Mouse (Mus musculus) G1E (cell line): ENCODE measurements around the gene Nol6. TPM values are rescaled to one million over a fixed set of nuclear protein-coding genes. Genes with fewer than 3 reads are reported as not detected.
A peak's percentile ranks its signal among the peaks of the same experiment; 100 is the strongest.

ENCODE experiments used
- ATAC-seq: 2 replicates; pipeline ENCODE4 v1.8.0; 2016; ENCODE audit warnings: mild to moderate bottlenecking; ENCODE audit not compliant: insufficient number of reproducible peaks, poor library complexity, low FRiP score, severe bottlenecking; ENCODE audit errors: extremely low read depth
- DNase-seq: peaks from one replicate; pipeline ENCODE4 v3.0.0; 2012; ENCODE audit warnings: low spot score
- H3K27me3 ChIP-seq: 2 replicates; pipeline ENCODE4 v1.6.1; 2012; ENCODE audit warnings: mild to moderate bottlenecking, low read length, inconsistent platforms; ENCODE audit not compliant: insufficient read depth
- H3K36me3 ChIP-seq: replicated peaks from 2 replicates; pipeline ENCODE3; 2012; ENCODE audit warnings: mild to moderate bottlenecking, inconsistent platforms
- H3K4me1 ChIP-seq: 2 replicates; pipeline ENCODE4 v1.6.1; 2012; ENCODE audit warnings: low read depth, low read length, inconsistent platforms, mixed read lengths; ENCODE audit not compliant: insufficient read depth
- H3K4me3 ChIP-seq: 2 replicates; pipeline ENCODE4 v1.5.1; 2012; ENCODE audit warnings: low read depth, mild to moderate bottlenecking, inconsistent platforms, low read length, moderate library complexity, mixed read lengths
- H3K9me3 ChIP-seq: replicated peaks from 2 replicates; pipeline ENCODE4 v1.6.1; 2012; ENCODE audit warnings: inconsistent platforms
- CTCF ChIP-seq: IDR thresholded peaks from 2 replicates; pipeline ENCODE4 v1.5.1; 2012; ENCODE audit warnings: low read depth, low read length, inconsistent platforms, mixed read lengths
- GATA1 ChIP-seq: IDR thresholded peaks from 2 replicates; pipeline ENCODE4 v1.6.1; 2012; ENCODE audit warnings: borderline replicate concordance, low read length, inconsistent platforms, mixed read lengths
- GATA2 ChIP-seq: IDR thresholded peaks from 2 replicates; pipeline ENCODE4 v1.6.1; 2012; ENCODE audit warnings: low read depth, low read length, inconsistent platforms, borderline replicate concordance
- POLR2AphosphoS5 ChIP-seq: IDR thresholded peaks from 2 replicates; pipeline ENCODE4 v1.6.1; 2012; ENCODE audit warnings: low read depth, low read length, inconsistent platforms; ENCODE audit not compliant: insufficient replicate concordance
- TAL1 ChIP-seq: conservative IDR thresholded peaks from 2 replicates; pipeline ENCODE4 v1.6.1; 2012; ENCODE audit warnings: low read depth, low read length, inconsistent platforms, mixed read lengths
- polyA plus RNA-seq: library from polyadenylated mRNA; stranded (reverse); fragments of >175 nt; gene quantifications from 2 replicates; pipeline ENCODE4 v1.2.3, GENCODE M21; 2012
- total RNA-seq, 2 experiments: library from RNA; stranded (forward) in 1 of 2; stranded (reverse) in 1 of 2; fragments of 200-1000 nt in 1 of 2; fragments of >200 nt in 1 of 2; fragmentation: Nextera tagmentation in 1 of 2; gene quantifications; 2 replicates each; pipeline ENCODE4 v1.2.3; 2014 to 2017

Gene Nol6
- total RNA-seq (2014; fragmentation: Nextera tagmentation) (28.5 and 29.9 TPM in 2 replicates), total RNA-seq (2017) (14.8 and 15.9 TPM in 2 replicates), polyA plus RNA-seq (73.1 and 82.3 TPM in 2 replicates)

DNA sequence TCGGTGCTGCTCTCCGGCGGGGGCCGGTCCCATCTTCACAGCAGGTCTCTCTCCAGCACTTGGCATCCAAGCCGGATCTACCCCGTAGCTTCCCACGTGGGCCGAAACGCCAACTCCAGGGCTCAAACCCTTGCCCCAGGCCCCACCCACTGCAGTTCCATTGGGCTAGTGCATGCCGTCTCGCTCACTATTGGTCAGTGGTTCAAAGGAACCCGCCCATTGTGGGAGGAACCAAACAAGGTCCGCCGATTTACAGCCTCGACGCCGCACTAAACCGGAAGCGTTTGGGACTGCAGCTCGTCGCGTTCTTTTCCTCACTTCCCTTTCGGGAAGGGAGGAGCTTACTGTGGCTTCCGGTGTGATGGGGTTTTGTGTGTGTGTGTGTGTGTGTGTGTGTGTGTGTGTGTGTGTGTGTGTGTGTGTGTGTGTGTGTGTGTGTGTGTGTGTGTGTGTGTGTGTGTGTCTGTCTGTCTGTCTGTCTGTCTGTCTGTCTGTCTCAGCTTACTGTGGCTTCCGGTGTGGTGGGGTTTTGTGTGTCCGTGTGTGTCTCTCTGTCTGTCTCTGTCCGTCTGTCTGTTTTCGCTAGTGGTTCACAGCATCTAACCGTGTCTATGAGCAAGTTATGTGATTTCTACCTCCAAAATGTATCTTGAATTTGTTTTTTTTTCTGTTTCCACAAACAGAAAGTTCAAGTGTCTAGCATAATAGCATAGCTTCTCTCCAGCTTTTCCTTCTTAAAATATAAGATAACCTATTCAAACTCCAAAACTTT, at the start of gene Nol6:
TSS of gene Nol6 (minus strand) at position 276 of the 772 bp plus-strand sequence.
- DNase-seq (peak; percentile 98), ATAC-seq (peak; percentile 99)
- Histone ChIP-seq H3K36me3 (peaks cover 41% of the 10 kb centered on the region), H3K27me3 (no peaks in the 10 kb centered on the region), H3K9me3 (no peaks in the 10 kb centered on the region), H3K4me3 (peak within 1 kb of the TSS; percentile 75), H3K4me1 (peaks cover 10% of the 10 kb centered on the region)
- TF ChIP-seq CTCF (no peak), POLR2AphosphoS5 (no peak)

DNA sequence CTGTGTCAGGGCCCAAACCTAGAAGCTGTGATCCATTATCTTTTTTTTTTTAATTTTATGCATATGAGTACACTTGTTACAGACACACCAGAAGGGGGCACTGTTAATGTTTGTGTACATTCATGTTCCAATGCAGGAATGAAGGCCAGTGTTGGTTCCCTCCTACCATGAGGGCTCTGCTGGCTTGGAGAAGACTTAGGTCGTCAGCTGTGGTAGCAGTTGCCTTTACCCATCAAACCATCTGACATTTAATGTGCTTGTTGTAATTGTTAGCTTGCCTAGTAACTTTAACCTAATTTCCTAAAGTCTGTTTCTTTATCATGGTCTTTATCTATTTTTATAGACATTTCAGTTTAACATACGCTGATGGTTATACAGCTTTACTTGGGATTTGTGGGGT, 46.7 kb upstream of the Nol6 start:
- Histone ChIP-seq H3K9me3 (no peaks in the 10 kb centered on the region), H3K4me3 (no peak overlapping the region), H3K4me1 (no peaks in the 10 kb centered on the region), H3K27me3 (no peaks in the 10 kb centered on the region), H3K36me3 (peaks cover 65% of the 10 kb centered on the region)
- DNase-seq: no peak
- no peak for TF ChIP-seq CTCF
- no peak for TF ChIP-seq TAL1
- no peak for TF ChIP-seq GATA1
- TF ChIP-seq POLR2AphosphoS5: no peak
- no peak for TF ChIP-seq GATA2
- ATAC-seq: no peak

DNA sequence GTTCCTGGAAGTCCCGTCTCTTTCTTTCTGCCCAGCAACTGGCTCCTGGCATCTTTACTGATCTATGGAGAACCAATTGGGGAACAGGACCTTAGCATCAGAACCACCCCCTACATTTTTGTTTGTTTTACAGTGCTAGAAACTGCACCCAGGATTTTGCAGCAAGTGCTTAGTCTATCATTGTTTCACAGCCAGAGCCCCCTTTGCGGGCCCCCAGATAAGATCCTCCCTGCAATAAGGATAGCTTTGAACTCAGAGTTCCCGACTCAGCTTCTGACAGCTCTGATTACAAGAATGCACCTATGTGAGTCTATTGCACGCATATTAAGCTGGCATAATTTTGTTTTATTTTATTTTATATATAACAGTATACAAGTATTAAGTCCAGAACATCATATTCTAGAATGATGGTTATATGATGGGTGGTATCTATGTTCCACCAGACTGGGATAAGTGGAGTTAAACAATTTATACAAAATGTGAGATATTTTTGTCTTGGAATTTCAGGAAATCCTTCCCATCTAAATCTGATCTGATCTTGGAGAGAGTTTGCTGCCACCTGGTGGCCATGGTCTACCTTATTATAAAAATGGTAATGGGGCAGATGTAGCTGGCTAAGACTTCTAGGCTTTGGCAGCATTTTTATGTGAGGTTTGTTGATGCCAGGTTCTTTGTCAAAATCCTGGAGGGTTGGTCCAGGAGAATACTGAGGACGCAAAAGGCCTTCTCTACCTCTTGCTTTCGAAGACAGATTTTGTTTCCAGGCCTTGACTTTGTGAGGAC, 41.6 kb upstream of the Nol6 start:
- ATAC-seq (no peak; the same call in 1 of the 2 replicates), DNase-seq (peak; percentile 19)
- Histone ChIP-seq H3K4me3 (no peak overlapping the region), H3K27me3 (no peaks in the 10 kb centered on the region), H3K36me3 (peaks cover 43% of the 10 kb centered on the region), H3K9me3 (no peaks in the 10 kb centered on the region), H3K4me1 (peaks cover 10% of the 10 kb centered on the region)
- TF ChIP-seq TAL1 (no peak), CTCF (peak; percentile 11; the same call in 1 of the 2 replicates)

DNA sequence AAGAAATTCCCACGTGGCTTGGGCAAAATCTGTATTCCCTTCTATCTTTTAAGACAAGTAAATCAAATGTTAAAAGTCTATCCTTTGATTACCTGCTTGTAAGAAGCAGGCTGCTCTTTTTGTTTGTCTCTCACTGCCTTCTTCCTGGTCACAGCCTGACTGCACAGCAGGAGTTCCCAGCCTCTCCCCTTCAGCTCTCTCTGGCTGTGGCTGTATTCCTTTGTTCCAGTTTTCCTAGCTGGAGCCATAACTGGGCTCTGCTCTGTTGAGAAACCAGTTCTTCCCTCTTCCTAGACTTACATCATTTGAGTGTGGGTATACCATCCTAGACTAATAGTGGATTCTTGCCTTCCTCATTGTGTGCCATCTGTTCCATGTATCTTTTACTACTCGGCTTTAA, 40.7 kb upstream of the Nol6 start:
- peaks cover 11% of the 10 kb centered on the region for H3K4me1 ChIP-seq
- no peak for TF ChIP-seq POLR2AphosphoS5
- TF ChIP-seq GATA2: no peak
- TF ChIP-seq TAL1: no peak
- no peak for TF ChIP-seq CTCF
- no peak for TF ChIP-seq GATA1
- ATAC-seq: no peak
- DNase-seq: no peak
- peaks cover 39% of the 10 kb centered on the region for H3K36me3 ChIP-seq
- H3K27me3 ChIP-seq: no peaks in the 10 kb centered on the region
- no peak overlapping the region for H3K4me3 ChIP-seq
- H3K9me3 ChIP-seq: no peaks in the 10 kb centered on the region

DNA sequence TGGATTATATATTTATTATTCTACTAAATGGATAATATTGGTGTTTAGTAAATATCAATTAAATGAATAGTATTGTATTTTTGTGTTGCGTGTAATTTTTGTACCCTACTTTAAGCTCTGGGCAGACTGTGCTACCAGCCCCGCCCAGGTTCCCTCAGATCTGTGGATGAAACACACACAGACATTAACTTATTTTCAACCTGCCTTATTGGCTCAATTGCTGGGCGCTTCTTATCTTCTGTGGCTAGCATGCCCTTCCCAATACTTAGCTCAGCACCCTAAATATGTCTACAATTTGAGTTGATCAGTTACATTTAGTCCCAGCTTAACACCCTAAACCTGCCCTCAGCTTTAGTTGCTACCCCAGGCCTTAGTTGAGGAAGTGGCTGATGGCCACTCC, 37.0 kb upstream of the Nol6 start:
- ATAC-seq (no peak), DNase-seq (no peak)
- no peaks in the 10 kb centered on the region for H3K27me3 ChIP-seq
- peaks cover 16% of the 10 kb centered on the region for H3K4me1 ChIP-seq
- no peak for TF ChIP-seq GATA1
- no peak for TF ChIP-seq GATA2
- no peak for TF ChIP-seq CTCF
- no peak for TF ChIP-seq POLR2AphosphoS5
- no peak for TF ChIP-seq TAL1
- peaks cover 28% of the 10 kb centered on the region for H3K36me3 ChIP-seq
- H3K4me3 ChIP-seq: no peak overlapping the region
- H3K9me3 ChIP-seq: no peaks in the 10 kb centered on the region

DNA sequence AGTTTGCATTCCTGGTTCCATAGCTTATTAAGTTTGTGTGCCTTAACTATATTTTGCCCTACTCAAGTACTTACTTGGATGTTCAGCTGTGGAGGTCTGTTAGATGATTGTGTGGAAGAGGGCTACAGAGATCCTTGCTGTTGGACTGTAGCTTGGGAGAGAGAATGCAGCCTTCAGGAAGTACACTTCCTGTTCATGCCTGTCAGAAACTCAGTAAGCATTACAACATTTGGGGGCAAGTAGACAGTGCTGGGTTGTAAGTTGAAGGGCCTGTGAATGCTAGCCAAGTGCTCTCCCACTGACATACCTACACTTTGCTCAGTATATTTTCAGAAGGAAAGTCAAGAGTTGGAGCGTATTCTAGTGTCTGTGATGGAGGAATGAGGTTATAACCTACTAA, 34.0 kb upstream of the Nol6 start:
- DNase-seq (no peak), ATAC-seq (no peak)
- peaks cover 22% of the 10 kb centered on the region for H3K36me3 ChIP-seq
- no peaks in the 10 kb centered on the region for H3K27me3 ChIP-seq
- TF ChIP-seq TAL1: no peak
- no peak for TF ChIP-seq GATA2
- TF ChIP-seq POLR2AphosphoS5: no peak
- no peak for TF ChIP-seq GATA1
- TF ChIP-seq CTCF: no peak
- H3K4me3 ChIP-seq: no peak overlapping the region
- no peaks in the 10 kb centered on the region for H3K9me3 ChIP-seq
- H3K4me1 ChIP-seq: peaks cover 7% of the 10 kb centered on the region; the same call in 1 of the 2 replicates

DNA sequence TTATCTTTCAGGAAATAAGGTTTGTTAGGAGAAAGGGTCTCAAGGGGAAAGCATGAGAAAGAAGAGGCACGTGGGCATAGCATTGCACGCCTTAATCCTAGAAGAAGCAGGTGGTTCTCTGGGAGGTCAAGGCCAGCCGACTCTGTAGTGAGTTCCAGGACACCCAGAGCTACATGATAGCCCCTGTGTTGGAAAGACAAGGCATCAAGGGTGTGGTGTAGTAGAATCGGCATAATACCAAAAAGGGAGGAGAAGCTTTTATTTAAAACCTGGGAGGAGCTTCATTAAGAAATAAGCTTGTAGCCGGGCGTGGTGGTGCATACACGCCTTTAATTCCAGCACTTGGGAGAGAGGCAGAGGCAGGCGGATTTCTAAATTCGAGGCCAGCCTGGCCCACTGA, 32.7 kb upstream of the Nol6 start:
- H3K36me3 ChIP-seq: peaks cover 27% of the 10 kb centered on the region
- no peak for TF ChIP-seq GATA2
- no peak for TF ChIP-seq CTCF
- no peak for TF ChIP-seq GATA1
- H3K27me3 ChIP-seq: no peaks in the 10 kb centered on the region
- no peaks in the 10 kb centered on the region for H3K9me3 ChIP-seq
- ATAC-seq: no peak
- H3K4me1 ChIP-seq: peaks cover 9% of the 10 kb centered on the region; the same call in 1 of the 2 replicates
- no peak for DNase-seq
- no peak overlapping the region for H3K4me3 ChIP-seq
